Mouse (Mus musculus) intestine, embryonic 14.5 days (tissue): ENCODE results near the gene Col4a1. TPM values are rescaled to one million over a fixed set of nuclear protein-coding genes. Genes with fewer than 3 reads are reported as not detected.

Experiments
- ATAC-seq: fragments of 200-750 bp; cut with Nextera tagmentation; replicated peaks from 2 replicates; pipeline ENCODE4 v1.8.0; 2017; ENCODE audit warnings: low read depth, moderate number of reproducible peaks, moderate TSS enrichment, moderate library complexity; ENCODE audit not compliant: low FRiP score, low TSS enrichment
- DNase-seq: peaks from one replicate; pipeline ENCODE4 v3.0.0-alpha.2; 2018; ENCODE audit warnings: low spot score
- H3K27ac ChIP-seq: fragments of 300-500 bp; sonication (generic); 2 replicates; pipeline ENCODE4 v1.5.1; 2014; ENCODE audit warnings: low read depth, mild to moderate bottlenecking, control low read depth
- H3K27me3 ChIP-seq: fragments of 300-500 bp; sonication (generic); replicated peaks from 2 replicates; pipeline ENCODE4 v1.6.1; 2014; ENCODE audit warnings: low read length, control low read depth; ENCODE audit not compliant: control insufficient read depth, insufficient read depth
- H3K36me3 ChIP-seq: fragments of 300-500 bp; sonication (generic); 2 replicates; pipeline ENCODE4 v1.6.1; 2014; ENCODE audit warnings: low read length, control low read depth; ENCODE audit not compliant: control insufficient read depth, insufficient read depth
- H3K4me1 ChIP-seq: fragments of 300-500 bp; sonication (generic); replicated peaks from 2 replicates; pipeline ENCODE4 v1.6.1; 2014; ENCODE audit warnings: low read length, control low read depth, mixed read lengths; ENCODE audit not compliant: control insufficient read depth, insufficient read depth
- H3K4me2 ChIP-seq: fragments of 300-500 bp; sonication (generic); 2 replicates; pipeline ENCODE4 v1.6.1; 2014; ENCODE audit warnings: low read length
- H3K4me3 ChIP-seq: fragments of 300-500 bp; sonication (generic); 2 replicates; pipeline ENCODE4 v1.5.1; 2014; ENCODE audit warnings: low read depth, low read length, control low read depth, mixed read lengths
- H3K9ac ChIP-seq: fragments of 300-500 bp; sonication (generic); 2 replicates; pipeline ENCODE4 v1.6.1; 2014; ENCODE audit warnings: mild to moderate bottlenecking, low read length
- H3K9me3 ChIP-seq: fragments of 300-500 bp; sonication (generic); 2 replicates; pipeline ENCODE4 v1.6.1; 2016; ENCODE audit warnings: low read length, control low read depth; ENCODE audit not compliant: control insufficient read depth
- WGBS: fragments of 180-500 bp; shearing (Covaris S2); extraction: QIAGEN DNeasy Blood & Tissue Kit; methylation state at CpG from one replicate; pipeline ENCODE4 v1.1.7; 2014; 5-methylcytosine and 5-hydroxymethylcytosine counted together
- polyA plus RNA-seq: library from polyadenylated mRNA; unstranded; fragments of >200 nt; fragmentation: Nextera tagmentation; extraction: Ambion mirVana; gene quantifications from 2 replicates; pipeline ENCODE4 v1.2.1, GENCODE M21; 2014

Gene Col4a1
- polyA plus RNA-seq, 1 experiment from 2014 or later = 228 TPM

- no peaks in the 10 kb centered on the region for H3K27me3 ChIP-seq
- H3K36me3 ChIP-seq = 0 out of 2 replicates have a peak, but pooled peaks cover 3% of the 10 kb centered on the region
- H3K27ac ChIP-seq = peak overlapping the region; percentile 41; the same call in 1 of the 2 replicates
- DNase-seq (no peak), ATAC-seq (no peak; the same call in 1 of the 2 replicates)
- H3K9ac ChIP-seq = no peak overlapping the region
- peaks cover 37% of the 10 kb centered on the region for H3K4me1 ChIP-seq
- no peak overlapping the region for H3K4me3 ChIP-seq
- H3K4me2 ChIP-seq = no peak overlapping the region
- no peaks in the 10 kb centered on the region for H3K9me3 ChIP-seq
- 59% methylated on average over 15 of the region's 15 CpGs for WGBS
Observed at GRCm38 (mm10) chr8:11262031-11262735, 50.4 kb downstream of the Col4a1 start.

GRCm38 (mm10) chr8:11259832-11260615 lies 52.6 kb downstream of the Col4a1 start:
- no peaks in the 10 kb centered on the region for H3K9me3 ChIP-seq
- ATAC-seq = no peak
- H3K36me3 ChIP-seq = no peaks in the 10 kb centered on the region
- H3K4me1 ChIP-seq = peaks cover 46% of the 10 kb centered on the region
- H3K27me3 ChIP-seq = no peaks in the 10 kb centered on the region
- peak overlapping the region; percentile 8; the same call in 1 of the 2 replicates for H3K4me2 ChIP-seq
- no peak overlapping the region for H3K9ac ChIP-seq
- H3K4me3 ChIP-seq = no peak overlapping the region
- 22% methylated on average over 10 of the region's 10 CpGs for WGBS
- no peak for DNase-seq
- H3K27ac ChIP-seq = peak overlapping the region; percentile 28; the same call in 1 of the 2 replicates

GRCm38 (mm10) chr8:11258517-11259136 lies 54.0 kb downstream of the Col4a1 start:
- H3K36me3 ChIP-seq = no peaks in the 10 kb centered on the region
- H3K27ac ChIP-seq = no peak overlapping the region
- no peak overlapping the region for H3K9ac ChIP-seq
- H3K4me2 ChIP-seq = no peak overlapping the region
- ATAC-seq = no peak
- H3K4me1 ChIP-seq = peaks cover 45% of the 10 kb centered on the region
- H3K9me3 ChIP-seq = no peaks in the 10 kb centered on the region
- H3K4me3 ChIP-seq = no peak overlapping the region
- WGBS = 59% methylated on average over 2 of the region's 2 CpGs
- H3K27me3 ChIP-seq = no peaks in the 10 kb centered on the region
- DNase-seq = no peak

GRCm38 (mm10) chr8:11257079-11258017 lies 55.3 kb downstream of the Col4a1 start:
- H3K27ac ChIP-seq = no peak overlapping the region
- no peak for ATAC-seq
- H3K4me1 ChIP-seq = peaks cover 43% of the 10 kb centered on the region

GRCm38 (mm10) chr8:11256405-11256804 lies 56.2 kb downstream of the Col4a1 start:
- H3K27ac ChIP-seq = no peak overlapping the region
- peaks cover 42% of the 10 kb centered on the region for H3K4me1 ChIP-seq
- H3K9ac ChIP-seq = no peak overlapping the region
- H3K27me3 ChIP-seq = no peaks in the 10 kb centered on the region
- no peak overlapping the region for H3K4me2 ChIP-seq
- H3K4me3 ChIP-seq = no peak overlapping the region
- WGBS = 88% methylated on average over 7 of the region's 7 CpGs
- ATAC-seq = no peak
- H3K9me3 ChIP-seq = no peaks in the 10 kb centered on the region
- H3K36me3 ChIP-seq = no peaks in the 10 kb centered on the region
- no peak for DNase-seq

More at GRCm38 (mm10) chr8:11257079-11258017, 55.3 kb downstream of the Col4a1 start:
- WGBS = 76% methylated on average over 13 of the region's 13 CpGs
- no peak overlapping the region for H3K9ac ChIP-seq
- H3K4me3 ChIP-seq = no peak overlapping the region
- DNase-seq = no peak
- no peaks in the 10 kb centered on the region for H3K27me3 ChIP-seq
- no peak overlapping the region for H3K4me2 ChIP-seq
- no peaks in the 10 kb centered on the region for H3K9me3 ChIP-seq
- no peaks in the 10 kb centered on the region for H3K36me3 ChIP-seq

DNA sequence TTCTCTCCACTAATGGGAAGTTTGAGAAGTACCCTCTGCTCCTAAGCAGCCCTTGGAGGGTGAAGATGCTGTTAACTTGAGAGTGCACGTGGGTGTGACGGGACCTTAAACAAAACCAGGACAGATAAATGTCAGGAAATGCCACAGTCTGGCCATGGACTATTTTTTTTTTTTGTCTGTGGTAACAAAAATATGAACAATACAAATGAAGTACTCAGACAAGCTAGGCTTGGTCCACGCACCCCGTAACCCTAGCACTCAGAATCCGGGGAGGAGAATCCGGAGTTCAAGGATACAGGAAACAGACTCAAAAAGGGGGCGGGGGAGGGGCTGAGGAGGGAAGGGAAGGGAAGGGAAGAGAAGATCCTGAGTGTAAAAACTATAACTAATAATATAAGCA lies 56.9 kb downstream of the Col4a1 start:
- DNase-seq (no peak), ATAC-seq (no peak)
- Histone ChIP-seq H3K27ac (no peak overlapping the region), H3K36me3 (no peaks in the 10 kb centered on the region), H3K4me3 (no peak overlapping the region), H3K9ac (no peak overlapping the region), H3K4me1 (peaks cover 42% of the 10 kb centered on the region), H3K4me2 (no peak overlapping the region), H3K27me3 (no peaks in the 10 kb centered on the region), H3K9me3 (no peaks in the 10 kb centered on the region)
- 66% methylated on average over 7 of the region's 7 CpGs for WGBS

GRCm38 (mm10) chr8:11254914-11255530 lies 57.6 kb downstream of the Col4a1 start:
- ATAC-seq = no peak
- Histone ChIP-seq H3K4me1 (peaks cover 41% of the 10 kb centered on the region), H3K27me3 (no peaks in the 10 kb centered on the region), H3K9ac (no peak overlapping the region), H3K4me3 (no peak overlapping the region), H3K4me2 (no peak overlapping the region), H3K36me3 (no peaks in the 10 kb centered on the region), H3K27ac (no peak overlapping the region), H3K9me3 (no peaks in the 10 kb centered on the region)
- 83% methylated on average over 10 of the region's 10 CpGs for WGBS
- DNase-seq = no peak
